Mouse (Mus musculus) adrenal gland, postnatal 25 days (tissue): ENCODE results near the gene Sema3a. TPM values are rescaled to one million over a fixed set of nuclear protein-coding genes. Genes with fewer than 3 reads are reported as not detected.
"Not testable (repeated sequence)": the region's sequence is repeated elsewhere in the genome, so short reads cannot be mapped to it uniquely, and the experiment has no call there.

ENCODE experiments used
- DNase-seq: peaks from one replicate; pipeline ENCODE4 v3.0.0; 2021; ENCODE audit warnings: mixed read lengths
- total RNA-seq: library from RNA; stranded (reverse); gene quantifications from 2 replicates; pipeline ENCODE4 v1.2.3, GENCODE M21; 2021

Sema3a gene
- total RNA-seq, 1 experiment from 2014 or later, result 1.0 TPM

DNA sequence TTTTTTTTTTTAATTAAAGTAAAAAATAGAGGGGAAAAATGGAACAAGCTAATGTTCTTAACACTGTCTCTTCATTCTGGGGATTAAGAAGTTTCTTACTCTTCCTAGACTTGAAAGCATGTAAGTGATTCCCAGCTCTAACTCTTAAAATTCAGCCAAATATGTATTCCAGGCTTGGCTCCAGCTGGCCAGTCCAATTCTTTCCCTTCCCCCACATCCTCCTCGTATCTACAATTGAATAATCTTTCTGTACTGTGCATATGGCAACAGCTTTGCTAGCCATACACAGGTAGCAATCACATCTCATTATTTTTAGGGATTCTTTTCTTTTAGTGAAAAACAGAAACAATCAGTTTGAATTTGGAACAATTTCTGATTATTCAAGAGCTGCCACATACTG is 303.5 kb downstream of the Sema3a start:
- no peak for DNase-seq

DNA sequence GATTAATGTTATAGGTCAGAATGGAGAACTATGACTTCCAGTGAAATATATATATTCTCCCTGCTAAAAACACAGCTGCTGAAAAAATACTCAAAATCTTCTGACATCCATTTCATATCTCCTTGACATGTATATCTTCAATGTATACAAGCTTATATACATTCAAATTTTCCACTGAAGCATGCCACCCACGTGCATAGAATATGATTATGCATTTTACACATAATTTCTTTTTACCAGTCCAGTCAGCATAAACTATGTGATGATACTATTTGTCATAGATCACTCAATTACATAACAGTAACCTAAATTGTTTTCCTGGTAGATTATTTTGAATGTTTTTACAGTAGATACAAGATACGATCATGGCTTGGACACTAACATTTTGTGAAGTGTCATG is 306.6 kb downstream of the Sema3a start:
- no peak for DNase-seq

- DNase-seq, result no peak
Measured at GRCm38 (mm10) chr5:13432574-13432973, 307.4 kb downstream of the Sema3a start.

- DNase-seq, result no peak
Measured at GRCm38 (mm10) chr5:13433303-13433702, 308.1 kb downstream of the Sema3a start.

DNA sequence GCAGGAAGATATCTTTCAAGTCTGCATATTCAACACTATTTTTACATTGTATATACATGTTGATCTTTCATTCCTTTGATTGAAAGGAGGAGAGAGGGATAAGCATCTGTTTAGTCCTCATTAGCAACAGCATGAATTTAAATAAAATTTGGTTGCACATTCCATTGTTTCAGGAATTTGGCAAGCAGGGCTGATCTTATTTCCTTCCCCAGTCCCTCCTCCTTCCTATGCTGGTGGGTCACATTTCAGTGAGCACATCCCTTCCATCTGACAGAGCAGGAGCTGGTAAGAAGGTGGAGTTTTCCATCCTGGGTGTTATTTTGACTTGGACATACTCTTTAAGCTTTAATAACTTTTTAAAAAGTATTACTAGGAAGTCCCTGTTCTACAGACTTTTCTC is 315.9 kb downstream of the Sema3a start:
- DNase-seq, result no peak

GRCm38 (mm10) chr5:13460182-13461001 is 335.2 kb downstream of the Sema3a start:
- no peak for DNase-seq

GRCm38 (mm10) chr5:13468856-13469255 is 343.6 kb downstream of the Sema3a start:
- no peak for DNase-seq

GRCm38 (mm10) chr5:13469401-13469800 is 344.2 kb downstream of the Sema3a start:
- DNase-seq, result no peak

GRCm38 (mm10) chr5:13470057-13470905 is 345.1 kb downstream of the Sema3a start:
- DNase-seq, result no peak

DNA sequence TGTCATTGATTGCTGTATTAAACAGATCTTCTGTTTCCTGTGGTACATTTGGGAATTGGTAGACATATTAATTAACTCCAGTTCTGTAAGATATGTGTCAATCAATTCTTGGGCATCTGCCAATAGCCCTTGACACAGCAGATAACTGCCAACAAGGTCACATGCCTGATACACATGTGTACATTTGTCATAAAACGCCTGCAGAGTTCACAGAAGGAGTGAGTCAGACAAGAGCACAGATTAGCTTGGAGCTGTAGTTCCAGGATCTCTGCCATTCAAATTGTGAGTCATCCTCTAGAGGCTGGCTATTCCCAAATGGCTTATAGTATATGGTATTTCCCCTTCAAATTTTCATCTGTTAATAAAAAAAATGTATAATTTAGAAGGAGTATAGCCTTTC is 352.4 kb downstream of the Sema3a start:
- no peak for DNase-seq

- no peak for DNase-seq
Measured at GRCm38 (mm10) chr5:13488671-13489070, 363.5 kb downstream of the Sema3a start.

- DNase-seq, result not testable (repeated sequence)
Measured at GRCm38 (mm10) chr5:13495967-13496366, 370.8 kb downstream of the Sema3a start.

DNA sequence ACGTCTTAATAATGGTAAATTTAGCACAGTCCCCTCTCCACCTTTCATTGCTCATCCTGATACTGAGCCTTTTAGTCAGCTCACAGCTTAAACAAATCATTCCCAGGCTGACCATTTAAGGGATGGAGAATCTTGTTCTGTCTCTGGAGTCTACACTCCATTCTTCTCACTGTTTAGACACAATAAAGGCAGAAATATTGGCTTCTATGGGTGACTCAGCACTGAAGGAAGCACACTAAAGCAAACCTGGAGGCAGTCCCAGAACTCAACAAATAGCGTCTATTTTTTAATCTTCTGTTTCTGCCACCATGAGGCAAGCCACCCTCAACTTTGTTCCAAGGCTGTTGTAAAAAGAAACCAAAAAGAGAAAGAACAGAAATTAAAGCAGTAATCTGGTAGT is 374.6 kb downstream of the Sema3a start:
- DNase-seq, result no peak

- no peak for DNase-seq
Measured at GRCm38 (mm10) chr5:13505839-13506499, 380.8 kb downstream of the Sema3a start.

DNA sequence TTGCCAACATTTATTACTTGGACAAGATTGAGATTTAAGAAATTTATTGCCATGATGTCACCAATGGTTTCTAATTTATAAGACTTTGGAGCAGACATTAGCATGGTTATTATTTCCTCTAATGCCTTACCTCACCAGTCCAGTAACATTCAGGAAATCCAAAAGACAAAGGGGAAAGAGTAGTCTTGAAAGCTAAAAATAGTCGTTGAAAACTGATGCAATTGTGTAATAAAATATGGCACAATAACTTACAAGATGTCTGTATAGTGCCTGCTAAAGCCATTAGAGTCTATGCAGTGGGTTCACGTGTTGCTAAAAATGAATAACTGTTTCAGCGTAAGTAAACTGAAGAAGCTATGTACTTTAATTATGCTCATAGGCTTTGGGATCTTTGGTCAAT is 383.9 kb downstream of the Sema3a start:
- DNase-seq, result no peak

DNA sequence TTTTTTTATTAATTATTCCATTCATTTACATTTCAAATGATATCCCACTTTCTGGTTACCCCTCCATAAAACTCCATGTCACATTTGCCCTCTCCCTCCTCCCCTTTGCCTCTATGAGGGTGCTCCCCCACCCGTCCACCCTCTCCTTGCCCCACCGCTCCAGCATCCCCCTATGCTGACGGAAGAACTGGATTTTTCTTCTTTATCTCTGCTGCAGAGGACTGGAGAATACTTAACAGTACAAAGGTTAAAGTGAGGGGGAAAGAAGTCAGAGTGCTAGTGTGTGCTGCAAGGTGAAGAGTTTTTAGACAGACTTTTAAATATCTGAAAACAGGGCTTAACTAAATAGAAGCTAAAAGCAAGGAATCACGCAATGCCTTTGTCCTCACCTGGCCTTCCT is 391.8 kb downstream of the Sema3a start:
- DNase-seq, result no peak

DNA sequence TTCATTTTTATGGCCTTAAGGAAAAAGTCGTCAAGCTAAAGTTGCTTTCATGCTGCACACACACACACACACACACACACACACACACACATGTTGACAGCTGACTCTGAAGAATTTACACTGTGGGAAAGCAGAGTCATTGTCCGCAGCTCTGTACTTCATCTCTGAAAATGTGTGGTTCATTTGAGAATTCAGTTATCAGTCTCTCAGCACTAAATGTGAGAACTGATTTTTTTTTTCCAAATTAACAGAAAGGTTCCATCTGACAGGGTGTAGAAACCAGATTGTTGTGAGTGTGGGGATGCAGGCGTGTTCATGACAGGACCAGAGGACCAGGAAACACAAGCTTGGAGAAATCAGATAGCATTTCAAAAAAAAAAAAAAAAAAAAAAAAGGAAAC is 400.4 kb downstream of the Sema3a start:
- DNase-seq, result no peak

GRCm38 (mm10) chr5:13527037-13527464 is 401.8 kb downstream of the Sema3a start:
- no peak for DNase-seq

DNA sequence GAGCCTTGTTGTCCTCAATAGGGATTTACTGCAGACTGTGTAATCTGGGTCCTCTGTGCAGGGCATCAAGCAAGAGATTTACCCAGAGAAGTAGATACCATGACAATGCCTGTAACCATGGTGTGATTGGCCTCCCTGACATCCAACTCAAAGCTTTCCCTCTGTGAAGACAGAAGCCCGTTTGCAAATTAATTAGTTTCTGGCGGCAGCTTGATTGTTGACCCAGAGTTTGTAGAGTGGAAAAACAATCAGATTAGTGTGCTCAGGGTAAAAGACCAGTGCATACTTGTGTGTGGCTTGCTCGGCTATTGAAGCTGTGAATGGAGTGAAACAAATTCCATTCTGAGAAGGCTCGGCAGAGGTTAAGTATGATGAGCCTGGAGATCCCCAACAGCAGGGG is 404.0 kb downstream of the Sema3a start:
- no peak for DNase-seq

DNA sequence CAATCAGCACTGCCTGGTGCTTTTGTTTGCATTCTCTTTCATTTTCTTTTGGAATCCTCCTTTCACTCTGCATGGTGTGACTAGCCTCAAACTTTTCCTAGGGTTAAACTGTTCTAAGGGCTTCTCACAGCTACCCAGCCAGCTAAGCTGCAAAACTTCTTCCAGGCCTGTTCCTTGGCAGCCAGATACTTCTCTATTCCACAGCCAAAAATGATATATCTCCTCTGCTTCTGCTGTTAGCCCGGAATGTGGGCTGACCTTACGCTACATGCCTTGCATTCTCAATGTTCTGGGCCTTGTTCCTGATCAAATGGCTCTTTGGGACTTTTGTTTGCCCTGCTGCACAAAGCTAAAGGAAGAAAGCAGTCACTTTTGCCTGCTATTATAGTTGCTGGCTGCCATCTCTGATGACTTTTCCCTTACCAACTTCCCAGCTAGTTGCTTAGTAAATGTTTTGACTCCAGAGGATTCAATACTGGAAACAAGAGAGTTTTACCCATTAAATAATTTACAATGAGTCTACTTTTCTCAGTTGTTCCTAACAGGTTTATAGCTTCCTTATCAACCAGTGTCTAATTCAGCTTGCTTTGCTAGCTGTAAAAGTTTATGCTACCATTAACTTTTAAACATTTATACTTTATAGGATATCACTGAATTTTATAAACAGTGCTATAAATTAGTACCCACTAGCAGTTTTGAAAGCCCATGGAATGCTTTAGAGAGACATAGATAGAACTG is 422.4 kb downstream of the Sema3a start:
- DNase-seq, result no peak

- DNase-seq, result no peak
Measured at GRCm38 (mm10) chr5:13548210-13548554, 423.0 kb downstream of the Sema3a start.

DNA sequence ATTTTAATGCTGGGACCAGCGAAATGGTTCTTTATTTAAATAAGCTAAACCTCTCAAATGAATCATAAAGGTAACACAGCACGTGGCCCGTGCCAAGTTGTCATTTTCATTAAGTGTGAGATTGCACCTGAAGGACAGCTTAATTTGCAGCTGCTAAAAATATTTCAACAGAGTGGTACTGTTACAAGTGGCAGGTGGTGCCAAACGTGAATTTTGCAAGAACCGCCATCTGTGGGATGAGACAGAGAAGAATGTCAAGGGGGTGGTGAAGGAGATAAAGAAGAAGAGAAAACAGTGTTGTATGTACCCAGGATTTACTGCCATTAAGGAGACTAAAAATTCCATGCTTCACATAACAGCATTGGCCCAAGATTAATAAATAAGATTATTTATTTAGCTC is 423.9 kb downstream of the Sema3a start:
- DNase-seq, result no peak
